Mouse (Mus musculus): ENCODE measurements around the gene Lrrc2.

Lrrc2 gene

GRCm38 (mm10) chr9:110947900-110948299, 3.4 kb upstream of the Lrrc2 start:
- WGBS, result 84% methylated on average over 6 of the region's 6 CpGs

GRCm38 (mm10) chr9:110948813-110949310, 2.5 kb upstream of the Lrrc2 start:
- 79% methylated on average over 8 of the region's 8 CpGs for WGBS

- 98% methylated on average over 3 of the region's 3 CpGs for WGBS
These were observed 1.2 kb upstream of the Lrrc2 start for GRCm38 (mm10) chr9:110950109-110950508.

- 96% methylated on average over 13 of the region's 13 CpGs for WGBS
These were observed 521 bp downstream of the Lrrc2 start for GRCm38 (mm10) chr9:110951866-110952265.

GRCm38 (mm10) chr9:110952398-110952797, 1.1 kb downstream of the Lrrc2 start:
- WGBS, result 61% methylated on average over 6 of the region's 6 CpGs

GRCm38 (mm10) chr9:110952931-110953549, 1.7 kb downstream of the Lrrc2 start:
- 36% methylated on average over 5 of the region's 5 CpGs for WGBS

- WGBS, result under 1% methylated on average over 44 of the region's 44 CpGs
These were observed 2.5 kb downstream of the Lrrc2 start for GRCm38 (mm10) chr9:110953550-110954461.

GRCm38 (mm10) chr9:110954681-110955445, 3.5 kb downstream of the Lrrc2 start:
- WGBS, result 51% methylated on average over 2 of the region's 2 CpGs

GRCm38 (mm10) chr9:110955962-110956361, 4.6 kb downstream of the Lrrc2 start:
- 89% methylated on average over 6 of the region's 6 CpGs for WGBS

- WGBS, result 91% methylated on average over 5 of the region's 5 CpGs
These were observed 8.3 kb downstream of the Lrrc2 start for GRCm38 (mm10) chr9:110959669-110960068.

- WGBS, result 88% methylated on average over 13 of the region's 13 CpGs
These were observed 9.1 kb downstream of the Lrrc2 start for GRCm38 (mm10) chr9:110960230-110961149.

GRCm38 (mm10) chr9:110961386-110961785, 10.0 kb downstream of the Lrrc2 start:
- 98% methylated on average over 8 of the region's 8 CpGs for WGBS

GRCm38 (mm10) chr9:110963566-110964115, 12.3 kb downstream of the Lrrc2 start:
- WGBS, result 93% methylated on average over 8 of the region's 8 CpGs

GRCm38 (mm10) chr9:110965062-110965909, 13.9 kb downstream of the Lrrc2 start:
- WGBS, result 91% methylated on average over 22 of the region's 22 CpGs

GRCm38 (mm10) chr9:110965910-110966231, 14.5 kb downstream of the Lrrc2 start:
- WGBS, result 67% methylated on average over 2 of the region's 2 CpGs

- 95% methylated on average over 11 of the region's 11 CpGs for WGBS
These were observed 28.1 kb downstream of the Lrrc2 start for GRCm38 (mm10) chr9:110979411-110979810.

GRCm38 (mm10) chr9:110982351-110982750, 31.0 kb downstream of the Lrrc2 start:
- 56% methylated on average over 4 of the region's 4 CpGs for WGBS

- WGBS, result 95% methylated on average over 9 of the region's 9 CpGs
These were observed 32.8 kb downstream of the Lrrc2 start for GRCm38 (mm10) chr9:110984096-110984495.

GRCm38 (mm10) chr9:110985541-110985940, 34.2 kb downstream of the Lrrc2 start:
- 96% methylated on average over 5 of the region's 5 CpGs for WGBS

GRCm38 (mm10) chr9:110985951-110986350, 34.6 kb downstream of the Lrrc2 start:
- WGBS, result 88% methylated on average over 8 of the region's 8 CpGs

Data from cerebral cortex, adult 2 months (tissue).